Mouse (Mus musculus): ENCODE data around the gene Shroom2.

GRCm38 (mm10) chrX:152643201-152643600 lies 126.1 kb downstream of the Shroom2 start:
- TF ChIP-seq CTCF (IDR thresholded peaks at IDR 0.05; ENCODE audit: borderline replicate concordance, insufficient read depth, low read depth, low read length) (no peak), POLR2A (IDR thresholded peaks at IDR 0.05; ENCODE audit: borderline replicate concordance, insufficient read depth, low read length) (no peak)
